In the genomic region with DNA sequence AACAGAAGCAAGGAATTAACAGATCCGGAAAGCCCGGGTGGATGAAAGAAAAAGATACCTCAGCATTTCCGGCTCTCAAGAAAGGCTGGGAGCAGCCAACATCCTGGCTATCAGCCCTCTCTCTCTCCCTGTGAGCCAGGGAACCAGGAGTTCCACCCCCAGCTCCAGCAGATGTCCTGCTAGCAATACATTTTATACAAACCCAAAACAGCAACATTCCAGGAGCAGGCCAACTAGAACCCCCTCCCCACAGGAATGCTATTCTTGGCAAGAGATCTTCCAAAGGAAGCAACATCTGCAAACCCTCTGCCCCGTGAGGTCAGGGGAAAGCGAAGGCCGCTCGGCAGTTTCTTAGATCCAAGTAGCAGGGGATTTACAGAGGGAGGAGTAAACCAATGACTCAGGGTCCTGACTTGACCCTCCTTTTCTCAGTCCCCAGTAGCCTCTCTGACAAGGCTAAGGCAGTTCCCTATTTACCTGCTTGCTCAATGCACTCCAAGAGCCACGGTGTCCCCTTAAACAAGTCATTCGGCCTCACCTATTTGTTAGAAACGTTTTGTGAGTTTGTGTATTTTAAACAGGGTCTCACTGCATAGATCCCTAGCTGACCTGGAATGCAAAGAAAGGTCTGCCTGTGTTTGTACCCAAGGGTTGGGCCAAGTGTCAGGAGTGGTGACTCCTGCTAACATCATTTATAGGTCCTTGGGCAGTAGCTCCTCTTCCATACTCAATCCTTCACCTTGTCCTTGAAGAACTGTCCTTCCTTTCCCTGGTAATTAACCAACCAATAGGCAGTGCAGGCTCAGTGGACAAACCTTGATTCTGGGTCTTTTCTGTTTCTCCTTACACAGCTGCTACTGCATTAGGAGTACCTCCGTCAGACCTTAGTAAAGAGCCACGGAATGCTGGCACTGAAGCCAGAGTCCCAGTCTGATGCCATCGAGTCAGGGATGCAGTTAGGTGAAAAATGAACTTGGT, we compare ENCODE assay signal across 9 mouse cellular contexts. TPM values are rescaled to one million over a fixed set of nuclear protein-coding genes. Genes with fewer than 3 reads are reported as not detected.
DNase-seq lines count a peak whose midpoint lies in the region; ATAC-seq lines count a peak whose summit lies in the region.
"Had no signal": no experiment of that assay in that cellular context is flagged by ENCODE, and none has a peak within 500 bp of the region (broad histone marks: within the 10 kb centered on the region; RNA-seq: fewer than 3 reads in every experiment).

No protein-coding gene starts in this region.

- H3K36me3 ChIP-seq in kidney, embryonic 14.5 days (ENCODE audit: control insufficient read depth, insufficient read depth, low read length) = peaks cover 48% of the 10 kb centered on the region

- H3K4me1 ChIP-seq in kidney, embryonic 14.5 days (ENCODE audit: control insufficient read depth, insufficient read depth, low read length) = peaks cover 19% of the 10 kb centered on the region

- WGBS in kidney, embryonic 14.5 days = 51% methylated on average over 13 of the region's 13 CpGs

- no peak overlapping the region for H3K4me3 ChIP-seq in kidney, embryonic 14.5 days (ENCODE audit: low read length)

- H3K9me3 ChIP-seq in kidney, embryonic 14.5 days (ENCODE audit: control insufficient read depth, low read length) = no peaks in the 10 kb centered on the region

- H3K27ac ChIP-seq in kidney, embryonic 14.5 days (ENCODE audit: low read depth, low read length) = peak overlapping the region; percentile 65
- H3K27ac ChIP-seq: liver, embryonic 14.5 days had no signal

- H3K4me2 ChIP-seq in kidney, embryonic 14.5 days (replicated peaks; ENCODE audit: low read depth, low read length) = no peak overlapping the region

- peak; percentile 33 for DNase-seq in layer of hippocampus, adult 9-11 months
- no peak for DNase-seq in layer of hippocampus, postnatal 10 days (ENCODE audit: low spot score in 2 of 2)
- DNase-seq in NIH3T3 (ENCODE audit: low read depth) = peak; percentile 77
- DNase-seq in fibroblast of lung, adult 2 months (ENCODE audit: low read depth) = peak; percentile 93
- DNase-seq in skeletal muscle tissue, adult 2 months (ENCODE audit: low read depth, low spot score) = peak; percentile 45
- DNase-seq in spleen, postnatal 4 days (ENCODE audit: low spot score in 2 of 2) = no peak
- no peak for DNase-seq in thymus, postnatal 25 days

- ATAC-seq in kidney, embryonic 14.5 days (ENCODE audit: low FRiP score, low TSS enrichment) = peak; percentile 43

- H3K27me3 ChIP-seq in kidney, embryonic 14.5 days (ENCODE audit: control insufficient read depth, insufficient read depth, low read length) = no peaks in the 10 kb centered on the region

- no peak overlapping the region for H3K9ac ChIP-seq in kidney, embryonic 14.5 days (ENCODE audit: low read depth, low read length)
- H3K9ac ChIP-seq: liver, embryonic 14.5 days had no signal

RNA-seq across cellular contexts. Expression of a gene that starts 3.1 kb away (rescaled TPM):
- 10 to 100 TPM; 50.9 to 52.8 TPM for total RNA-seq in layer of hippocampus, postnatal 10 days (2021)
- 0.50 and 1.7 TPM in 2 replicates for polyA plus RNA-seq in kidney, embryonic 14.5 days (2014; fragmentation: Nextera tagmentation; extraction: Ambion mirVana)
- polyA plus RNA-seq: liver, embryonic 14.5 days had no signal

RNA-seq across cellular contexts. Expression of a gene that starts 37.6 kb away (rescaled TPM):
- 10 to 100 TPM; 49.4 to 52.1 TPM for total RNA-seq in layer of hippocampus, postnatal 10 days (2021)
- polyA plus RNA-seq in kidney, embryonic 14.5 days (2014; fragmentation: Nextera tagmentation; extraction: Ambion mirVana) = 40.4 and 69.3 TPM in 2 replicates

RNA-seq across cellular contexts. Expression of a gene that starts 37.8 kb away (rescaled TPM):
- 10 to 100 TPM; 59.8 to 63.9 TPM for total RNA-seq in layer of hippocampus, postnatal 10 days (2021)
- polyA plus RNA-seq in kidney, embryonic 14.5 days (2014; fragmentation: Nextera tagmentation; extraction: Ambion mirVana) = 96.9 and 180 TPM in 2 replicates

Comparison
In these comparisons a context has a peak if more than half of its experiments do, and no peak if none do; other contexts are left out.
1. DNase-seq: peak in layer of hippocampus, adult 9-11 months (single experiment), NIH3T3 (single experiment), fibroblast of lung, adult 2 months (single experiment) and skeletal muscle tissue, adult 2 months (single experiment); none in layer of hippocampus, postnatal 10 days (0 of 2), spleen, postnatal 4 days (0 of 2) and thymus, postnatal 25 days (single experiment).